Mouse (Mus musculus): ENCODE data around the gene Trmt44.

Gene Trmt44

DNA sequence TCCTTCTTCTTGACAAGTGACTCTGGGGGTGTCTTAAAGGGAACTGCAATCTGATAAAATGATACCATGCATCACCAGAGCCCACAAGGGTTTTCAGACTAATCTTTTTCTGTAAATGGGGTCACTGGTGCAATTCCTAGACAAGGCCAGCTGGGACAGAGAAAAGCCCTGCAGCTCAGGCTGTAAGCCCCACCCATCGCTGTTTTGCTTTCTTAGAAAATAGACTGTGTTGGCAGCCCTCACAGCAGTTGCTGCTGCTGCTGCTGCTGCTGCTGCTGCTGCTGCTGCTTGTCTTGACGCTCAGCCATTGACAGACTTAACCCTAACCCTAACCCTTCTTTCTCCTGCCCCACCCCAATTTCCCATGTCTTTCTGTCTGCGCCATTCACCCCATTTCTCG lies 35.3 kb downstream of the Trmt44 start:
- no peak for DNase-seq

- DNase-seq: no peak
Observed at GRCm38 (mm10) chr5:35538022-35538421, 36.8 kb downstream of the Trmt44 start.

DNA sequence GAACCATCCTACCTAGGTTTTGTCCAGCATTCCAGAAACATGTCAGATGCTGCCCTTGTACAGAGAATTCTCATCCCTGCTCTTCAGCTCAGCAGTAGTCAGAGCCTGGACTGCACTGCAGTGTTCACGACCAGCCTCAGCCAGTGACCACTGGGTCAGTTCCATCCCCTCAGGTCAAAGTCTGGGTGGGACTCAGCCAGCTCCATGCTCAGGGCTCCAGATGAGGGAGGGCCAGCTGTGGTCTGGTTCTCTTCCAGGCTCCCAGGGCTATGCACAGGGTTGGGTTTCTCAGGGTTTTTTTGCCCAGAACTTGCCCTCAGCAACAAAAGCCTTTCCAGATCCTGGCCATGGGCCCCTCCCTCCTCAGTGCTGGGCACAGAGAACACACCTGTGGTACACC lies 37.4 kb downstream of the Trmt44 start:
- DNase-seq: no peak

DNA sequence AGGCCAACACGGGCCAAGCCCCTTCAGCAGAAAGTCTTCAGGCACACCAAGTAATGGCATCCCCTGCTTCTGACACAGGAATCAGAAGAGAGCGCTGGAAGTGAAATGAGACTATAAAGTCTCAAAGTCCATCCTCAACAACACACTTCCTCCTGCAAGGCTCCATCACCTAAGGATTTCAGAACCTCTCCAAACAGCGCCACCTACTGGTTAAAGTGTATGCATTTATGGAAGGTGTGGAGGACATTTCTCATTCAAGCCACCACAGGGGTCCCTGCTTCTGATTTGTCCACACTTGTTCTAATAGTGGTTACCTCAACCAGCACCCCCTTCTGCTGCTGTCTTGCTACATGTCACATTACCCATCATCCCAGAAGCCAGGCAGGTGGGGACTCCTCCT lies 38.6 kb downstream of the Trmt44 start:
- DNase-seq: no peak

DNA sequence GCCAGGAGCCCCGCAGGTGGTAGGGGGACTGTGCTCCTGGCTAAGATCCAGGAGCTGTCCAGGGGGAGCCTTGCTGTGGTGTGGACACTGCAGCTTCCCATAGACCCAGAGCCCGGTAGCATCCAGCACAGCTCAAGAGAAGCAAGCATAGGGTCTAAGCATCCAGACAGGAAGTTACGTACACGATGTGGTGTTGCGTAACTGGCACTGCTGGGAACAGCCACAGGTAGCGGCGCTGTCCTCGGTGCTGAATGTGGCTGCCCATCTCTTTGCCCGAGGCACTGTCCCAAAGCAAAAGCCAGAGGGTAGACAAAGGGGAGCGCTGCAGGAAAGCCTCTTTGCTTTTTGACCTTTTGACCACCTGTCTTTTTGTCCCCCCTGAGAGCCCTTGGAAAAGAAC lies 43.3 kb downstream of the Trmt44 start:
- no peak for DNase-seq

- DNase-seq: peak in 1 of 2 experiments; percentile 28
Observed at GRCm38 (mm10) chr5:35530442-35530841, 44.4 kb downstream of the Trmt44 start.

DNA sequence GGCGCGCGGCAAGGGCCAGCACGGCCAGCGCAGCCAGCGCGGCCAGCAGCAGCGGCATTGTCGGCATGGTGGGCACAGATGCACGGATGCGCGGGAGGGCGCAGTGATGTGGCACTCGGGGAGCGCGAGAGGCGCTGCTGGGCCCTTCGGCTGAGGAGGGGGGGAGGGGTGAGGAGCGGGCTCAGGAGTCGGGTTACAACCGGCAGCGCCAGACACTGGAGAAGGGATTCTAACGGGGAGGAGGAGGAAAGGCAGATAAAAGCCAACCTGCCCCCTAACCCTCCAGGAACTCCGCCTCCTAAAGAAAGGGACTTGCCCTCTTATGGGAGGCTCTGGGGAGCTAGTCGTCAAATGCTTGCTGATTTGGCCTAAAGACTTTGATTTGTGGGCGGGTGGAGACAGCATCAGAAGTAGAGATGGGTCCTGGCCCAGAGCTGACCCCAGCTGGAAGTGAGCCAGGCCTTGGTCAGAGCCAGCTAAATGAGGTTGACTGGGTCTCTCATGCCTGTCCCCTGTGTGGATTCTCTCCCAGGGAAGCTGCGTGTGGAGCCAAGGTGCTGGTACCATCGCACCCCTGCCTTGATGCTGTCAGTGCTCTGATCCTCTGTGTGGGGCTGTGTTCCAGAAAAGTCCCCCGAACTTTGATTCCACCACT lies 49.3 kb downstream of the Trmt44 start, which contains the start of gene Cpz:
Gene Cpz (minus strand): TSS at position 230 of the 655 bp plus-strand sequence.
- DNase-seq: no peak

- DNase-seq: no peak
Observed at GRCm38 (mm10) chr5:35524381-35524780, 50.5 kb downstream of the Trmt44 start.

DNA sequence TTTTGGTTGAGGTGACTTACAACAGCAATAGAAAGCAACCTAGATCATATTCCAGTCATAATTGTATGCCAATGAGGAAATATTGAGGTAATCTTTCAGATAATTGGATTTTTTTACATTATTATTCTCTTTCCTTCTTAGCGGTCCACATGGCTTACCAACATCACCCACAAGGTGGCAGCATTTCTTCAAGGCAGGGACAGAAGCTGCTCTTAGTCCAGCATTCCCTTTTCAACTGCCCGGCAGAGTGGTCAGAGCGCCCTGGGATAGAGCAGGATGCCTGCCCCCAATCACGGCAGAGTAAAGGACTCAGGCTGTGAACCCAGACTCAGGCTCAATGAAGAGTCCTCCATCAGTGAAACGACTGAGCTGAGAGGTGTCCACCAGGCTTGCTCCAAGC lies 51.1 kb downstream of the Trmt44 start:
- peak in 1 of 2 experiments; percentile 46 for DNase-seq

DNA sequence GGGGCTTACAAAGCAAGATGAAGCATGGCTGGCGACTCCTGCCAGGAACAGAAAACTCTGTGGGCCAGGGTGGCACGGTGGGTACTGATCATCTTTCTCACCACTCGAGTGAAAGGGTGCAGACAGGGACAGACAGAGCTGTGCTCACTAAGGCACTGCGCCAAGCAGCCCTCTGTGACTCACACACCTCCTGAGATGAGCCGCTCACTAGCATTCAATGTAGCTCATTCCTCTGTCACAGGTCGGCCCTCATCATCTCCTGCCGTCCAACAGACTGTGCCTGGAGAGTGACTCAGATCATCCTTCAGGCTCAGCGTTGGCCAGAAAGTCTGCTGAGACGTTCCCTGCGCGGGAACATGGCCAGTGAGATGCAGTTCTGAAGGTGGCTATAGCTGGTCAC lies 58.1 kb downstream of the Trmt44 start:
- DNase-seq: no peak

- peak in 1 of 2 experiments; percentile 21 for DNase-seq
Observed at GRCm38 (mm10) chr5:35510589-35510988, 64.3 kb downstream of the Trmt44 start.

All from spleen, adult 18-20 months (tissue).